8 mouse cellular contexts compared by ENCODE assay signal in the genomic region with DNA sequence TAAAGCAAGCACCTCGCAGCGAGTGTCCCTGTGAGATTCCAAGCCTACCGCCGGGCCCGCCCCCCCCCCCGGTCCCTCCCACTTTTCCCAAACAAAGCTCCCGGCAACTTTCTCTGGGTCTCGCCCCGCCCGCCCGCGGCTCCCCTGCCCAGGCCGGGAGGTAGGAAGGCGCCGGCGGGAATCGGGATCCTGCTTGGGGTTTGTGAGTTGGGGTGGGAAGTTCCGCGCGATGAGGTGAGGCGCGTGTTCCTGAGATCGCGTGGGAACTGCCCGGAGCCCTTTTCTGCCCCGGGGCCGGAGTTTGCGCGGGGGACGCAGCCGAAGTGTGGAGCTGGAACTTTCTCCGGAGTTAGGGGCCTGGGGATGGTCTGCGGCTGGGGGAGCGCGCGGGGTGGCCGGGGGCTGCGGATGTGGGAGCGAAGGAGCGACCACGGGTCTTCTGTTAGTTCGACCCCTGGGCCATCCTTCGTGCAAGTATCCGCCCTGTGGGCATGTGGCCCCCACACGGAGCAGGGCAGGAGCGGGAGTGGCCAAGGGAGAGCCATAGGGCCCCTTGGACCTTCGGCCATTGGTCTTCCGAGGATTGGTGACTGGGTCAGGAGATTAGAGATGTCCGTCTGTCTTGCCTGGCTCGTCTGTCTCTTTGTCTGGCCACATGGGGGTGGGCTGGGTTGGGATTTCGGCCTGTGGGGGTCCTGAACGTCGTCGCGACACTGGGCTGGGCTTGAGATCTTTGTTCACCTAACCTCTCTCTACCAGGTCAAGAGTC. TPM values are rescaled to one million over a fixed set of nuclear protein-coding genes. Genes with fewer than 3 reads are reported as not detected.
DNase-seq lines count a peak whose midpoint lies in the region; ATAC-seq and TF ChIP-seq lines count a peak whose summit lies in the region.

A gene (plus strand): TSS at position 81 of the 769 bp plus-strand sequence.

- peak within 1 kb of the TSS; percentile 89 for H3K9ac ChIP-seq in ES-Bruce4 (ENCODE audit: low read depth, poor library complexity, severe bottlenecking)
- H3K9ac ChIP-seq in forebrain, embryonic 16.5 days (replicated peaks; ENCODE audit: low read depth, low read length): peak within 1 kb of the TSS; percentile 81
- peak within 1 kb of the TSS; percentile 91 for H3K9ac ChIP-seq in intestine, embryonic 16.5 days (ENCODE audit: low read depth, low read length)
- H3K9ac ChIP-seq in lung, embryonic 16.5 days (ENCODE audit: low read length): peak within 1 kb of the TSS; percentile 100

- peak within 1 kb of the TSS; percentile 39 for H3K27ac ChIP-seq in ES-Bruce4 (ENCODE audit: insufficient read depth, low read length)
- H3K27ac ChIP-seq in forebrain, embryonic 16.5 days (ENCODE audit: low read length): peak within 1 kb of the TSS; percentile 60
- peak within 1 kb of the TSS; percentile 89 for H3K27ac ChIP-seq in intestine, embryonic 16.5 days (ENCODE audit: low read length)
- peak within 1 kb of the TSS; percentile 91 for H3K27ac ChIP-seq in lung, embryonic 16.5 days (ENCODE audit: low read length)
- no peak within 1 kb of the TSS for H3K27ac ChIP-seq in small intestine, adult 2 months (ENCODE audit: insufficient read depth, low read depth, low read length)

- TF ChIP-seq EP300 in ES-Bruce4 (IDR thresholded peaks at IDR 0.05; ENCODE audit: insufficient read depth, low read depth, low read length): no peak

- H3K4me3 ChIP-seq in ES-Bruce4 (ENCODE audit: low read depth, low read length): peak within 1 kb of the TSS; percentile 65
- peak within 1 kb of the TSS; percentile 56 for H3K4me3 ChIP-seq in forebrain, embryonic 16.5 days (replicated peaks; ENCODE audit: low read length)
- peak within 1 kb of the TSS; percentile 76 for H3K4me3 ChIP-seq in intestine, embryonic 16.5 days (ENCODE audit: low read length)
- peak within 1 kb of the TSS; percentile 91 for H3K4me3 ChIP-seq in lung, embryonic 16.5 days (ENCODE audit: low read length)
- H3K4me3 ChIP-seq in small intestine, adult 2 months (ENCODE audit: low read depth, low read length): peak within 1 kb of the TSS; percentile 67

- H3K27me3 ChIP-seq in ES-Bruce4 (ENCODE audit: control insufficient read depth, insufficient read depth, low read length, poor library complexity, severe bottlenecking): no peaks in the 10 kb centered on the region
- H3K27me3 ChIP-seq in forebrain, embryonic 16.5 days (replicated peaks; ENCODE audit: control insufficient read depth, insufficient read depth, low read length): peaks cover 13% of the 10 kb centered on the region
- peaks cover 15% of the 10 kb centered on the region for H3K27me3 ChIP-seq in intestine, embryonic 16.5 days (replicated peaks; ENCODE audit: control insufficient read depth, insufficient read depth, low read length)
- peaks cover 18% of the 10 kb centered on the region for H3K27me3 ChIP-seq in lung, embryonic 16.5 days (ENCODE audit: control insufficient read depth, insufficient read depth, low read depth, low read length)
- H3K27me3 ChIP-seq in small intestine, adult 2 months (ENCODE audit: control insufficient read depth, insufficient read depth, low read length): peaks cover 16% of the 10 kb centered on the region

- H3K36me3 ChIP-seq in ES-Bruce4 (ENCODE audit: control insufficient read depth, insufficient read depth, low read length, poor library complexity, severe bottlenecking): peaks cover 12% of the 10 kb centered on the region
- H3K36me3 ChIP-seq in forebrain, embryonic 16.5 days (ENCODE audit: control insufficient read depth, insufficient read depth): peaks cover 2% of the 10 kb centered on the region; the same call in 1 of the 2 replicates
- H3K36me3 ChIP-seq in intestine, embryonic 16.5 days (ENCODE audit: control insufficient read depth, insufficient read depth, low read length): peaks cover 10% of the 10 kb centered on the region
- peaks cover 27% of the 10 kb centered on the region for H3K36me3 ChIP-seq in lung, embryonic 16.5 days (ENCODE audit: control insufficient read depth, insufficient read depth, low read length)
- no peaks in the 10 kb centered on the region for H3K36me3 ChIP-seq in small intestine, adult 2 months (ENCODE audit: control insufficient read depth, insufficient read depth, low read length)

- TF ChIP-seq POLR2A in ES-Bruce4 (IDR thresholded peaks at IDR 0.05; ENCODE audit: insufficient read depth, low read length): no peak
- TF ChIP-seq POLR2A in small intestine, adult 2 months (IDR thresholded peaks at IDR 0.05; ENCODE audit: low read depth, low read length): no peak

- no peaks in the 10 kb centered on the region for H3K9me3 ChIP-seq in ES-Bruce4 (replicated peaks; ENCODE audit: control insufficient read depth, insufficient read depth, low read length, poor library complexity, severe bottlenecking)
- H3K9me3 ChIP-seq in forebrain, embryonic 16.5 days (ENCODE audit: control insufficient read depth, low read length): no peaks in the 10 kb centered on the region; the same call in 1 of the 2 replicates
- no peaks in the 10 kb centered on the region for H3K9me3 ChIP-seq in intestine, embryonic 16.5 days (ENCODE audit: control insufficient read depth, low read length)
- H3K9me3 ChIP-seq in lung, embryonic 16.5 days (ENCODE audit: control insufficient read depth, low read length): no peaks in the 10 kb centered on the region

- ATAC-seq in forebrain, embryonic 16.5 days: peak; percentile 57
- ATAC-seq in intestine, embryonic 16.5 days: peak; percentile 64
- ATAC-seq in lung, embryonic 16.5 days (ENCODE audit: low read depth): peak; percentile 72

- no peak for TF ChIP-seq CTCF in ES-Bruce4 (IDR thresholded peaks at IDR 0.05; ENCODE audit: low read depth, low read length)
- TF ChIP-seq CTCF in small intestine, adult 2 months (IDR thresholded peaks at IDR 0.05; ENCODE audit: extremely low read depth, insufficient read length, insufficient replicate concordance, low read depth, low read length): no peak

- H3K4me1 ChIP-seq in ES-Bruce4 (ENCODE audit: control insufficient read depth, insufficient read depth, low read length): peaks cover 6% of the 10 kb centered on the region
- peaks cover 32% of the 10 kb centered on the region for H3K4me1 ChIP-seq in forebrain, embryonic 16.5 days (replicated peaks; ENCODE audit: control insufficient read depth, insufficient read depth, low read length)
- H3K4me1 ChIP-seq in intestine, embryonic 16.5 days (ENCODE audit: control insufficient read depth, insufficient read depth, low read length): peaks cover 30% of the 10 kb centered on the region
- peaks cover 22% of the 10 kb centered on the region for H3K4me1 ChIP-seq in lung, embryonic 16.5 days (replicated peaks; ENCODE audit: control insufficient read depth, insufficient read depth, low read length)
- H3K4me1 ChIP-seq in small intestine, adult 2 months (ENCODE audit: control insufficient read depth, insufficient read depth, insufficient read length, low read length): peaks cover 11% of the 10 kb centered on the region

- under 1% methylated on average over 54 of the region's 55 CpGs for WGBS in forebrain, embryonic 16.5 days
- under 1% methylated on average over 53 of the region's 55 CpGs for WGBS in intestine, embryonic 16.5 days
- WGBS in lung, embryonic 16.5 days: under 1% methylated on average over 55 of the region's 55 CpGs
- WGBS in small intestine, adult 2 months: 2% methylated on average over 55 of the region's 55 CpGs

- peak; percentile 34 to 49 for DNase-seq in adrenal gland, adult 18-20 months (ENCODE audit: low spot score in 2 of 2)
- DNase-seq in layer of hippocampus, adult 9-11 months: no peak
- no peak for DNase-seq in cerebellum, postnatal 14 days

- H3K4me2 ChIP-seq in forebrain, embryonic 16.5 days (ENCODE audit: low read length): peak within 1 kb of the TSS; percentile 85
- peak within 1 kb of the TSS; percentile 85 for H3K4me2 ChIP-seq in intestine, embryonic 16.5 days (ENCODE audit: low read depth, low read length)
- H3K4me2 ChIP-seq in lung, embryonic 16.5 days (ENCODE audit: low read depth, low read length): peak within 1 kb of the TSS; percentile 91

RNA-seq across cellular contexts. Expression of the gene that starts here (rescaled TPM):
- 147 and 152 TPM in 2 replicates for polyA plus RNA-seq in ES-Bruce4 (2011; ENCODE audit: insufficient read depth, insufficient read length, low read depth, missing spikeins)
- total RNA-seq in adrenal gland, adult 18-20 months (2021): 10 to 100 TPM in 1 of 2 experiments, 1 to 10 TPM in 1; 8.5 to 11.7 TPM
- 73.1 and 79.5 TPM in 2 replicates for polyA plus RNA-seq in forebrain, embryonic 16.5 days (2015; fragmentation: Nextera tagmentation; extraction: Ambion mirVana)
- polyA plus RNA-seq in intestine, embryonic 16.5 days (2015; fragmentation: Nextera tagmentation; extraction: Ambion mirVana): 69.6 and 82.1 TPM in 2 replicates
- 134 and 148 TPM in 2 replicates for polyA plus RNA-seq in lung, embryonic 16.5 days (2015; fragmentation: Nextera tagmentation; extraction: Ambion mirVana)
- 8.0 and 32.2 TPM in 2 replicates for polyA plus RNA-seq in small intestine, adult 2 months (2012; rRNA removed)

Comparison
In these comparisons a context has a peak if more than half of its experiments do, and no peak if none do; other contexts are left out.
1. DNase-seq: peak in adrenal gland, adult 18-20 months (2 of 2); none in layer of hippocampus, adult 9-11 months (single experiment) and cerebellum, postnatal 14 days (0 of 2).
2. Peak in every context shown above with its lines, with median percentiles within 50 percentile points of each other: H3K4me3 ChIP-seq, H3K9ac ChIP-seq, ATAC-seq and H3K4me2 ChIP-seq.